Mouse (Mus musculus): ENCODE measurements at regions not wholly inside any gene's neighbourhood (a gene's known extent, or its start where the extent isn't known, plus 50 kb on each side); places are given as distances from the start of the nearest gene placed in this dataset.
"Not testable (repeated sequence)": the region's sequence is repeated elsewhere in the genome, so short reads cannot be mapped to it uniquely, and the experiment has no call there.

GRCm38 (mm10) chr12:32122915-32123314 lies 61.8 kb upstream of the Prkar2b start:
- peak in 1 of 2 experiments; percentile 36 for DNase-seq (ENCODE audit: low spot score in 2 of 2)

DNA sequence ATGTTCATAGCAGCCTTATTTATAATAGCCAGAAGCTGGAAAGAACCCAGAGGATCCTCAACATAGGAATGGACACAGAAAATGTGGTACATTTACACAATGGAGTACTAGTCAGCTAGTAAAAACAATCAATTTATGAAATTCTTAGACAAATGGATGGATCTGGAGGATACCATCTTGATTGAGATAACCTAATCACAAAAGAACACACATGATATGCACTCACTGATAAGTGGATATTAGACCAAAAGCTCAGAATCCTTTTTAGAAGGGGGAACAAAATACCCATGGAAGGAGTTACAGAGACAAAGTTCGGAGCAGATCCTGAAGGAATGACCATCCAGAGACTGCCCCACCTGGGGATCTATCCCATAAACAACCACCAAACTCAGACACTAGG lies 60.9 kb upstream of the Prkar2b start:
- not testable (repeated sequence) for DNase-seq (ENCODE audit: low spot score in 2 of 2)

- DNase-seq (ENCODE audit: low spot score in 2 of 2): no peak
Observed at GRCm38 (mm10) chr12:32112691-32113090, 51.6 kb upstream of the Prkar2b start.

DNA sequence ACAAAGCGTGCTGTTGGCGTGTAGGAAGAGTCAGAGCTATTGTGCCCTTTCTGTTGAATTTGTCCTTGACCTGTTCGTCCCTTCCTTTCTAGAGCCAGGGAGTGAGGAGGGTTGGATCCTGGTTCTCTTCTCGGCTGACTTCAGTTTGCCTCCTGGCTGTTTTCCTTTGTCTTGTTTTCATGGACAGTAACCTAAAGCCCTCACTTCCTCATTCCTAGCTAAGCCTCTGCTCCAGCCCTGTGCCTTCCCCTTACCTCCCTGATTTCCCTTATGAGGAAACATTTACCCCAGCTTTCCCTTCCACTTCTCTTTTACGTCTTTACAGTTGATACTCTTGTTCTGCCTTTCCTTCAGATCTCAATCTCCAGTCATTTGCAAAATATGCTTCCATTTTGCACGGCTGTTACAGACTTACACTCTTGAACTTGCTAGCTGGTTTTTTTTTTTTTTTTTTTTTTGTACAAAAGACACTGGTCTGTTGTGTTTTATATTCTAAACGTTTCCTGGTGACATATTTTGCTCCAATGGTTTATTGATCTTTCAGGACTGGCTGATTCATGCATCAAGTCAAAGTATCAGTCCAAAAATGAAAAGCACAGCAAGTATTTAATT lies 50.5 kb upstream of the Prkar2b start:
- no peak for DNase-seq (ENCODE audit: low spot score in 2 of 2)

DNA sequence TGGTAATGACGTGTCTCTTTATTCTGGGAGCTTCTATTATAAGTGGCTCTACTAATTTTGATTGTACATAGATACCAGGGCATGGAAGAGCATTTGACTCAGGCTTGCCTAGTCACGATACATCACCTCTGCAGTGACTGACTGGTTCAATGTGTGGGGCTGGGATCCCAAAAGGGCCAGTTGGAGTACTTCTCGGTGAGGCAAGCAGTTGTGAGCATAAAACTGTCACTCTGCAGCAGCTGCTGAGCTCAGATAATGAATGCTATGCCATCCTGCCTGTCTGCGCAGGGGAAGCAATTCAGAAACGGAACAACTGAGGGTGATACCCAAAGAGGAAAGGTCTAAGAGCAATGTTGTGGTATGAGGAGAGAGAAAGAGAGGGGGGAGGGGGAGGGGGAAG lies 49.8 kb upstream of the Prkar2b start:
- peak in 1 of 2 experiments; percentile 26 for DNase-seq (ENCODE audit: low spot score in 2 of 2)
